Mouse (Mus musculus): Measurements from ENCODE around the gene Fto. TPM values are rescaled to one million over a fixed set of nuclear protein-coding genes. Genes with fewer than 3 reads are reported as not detected.

Gene Fto
- polyA plus RNA-seq, 1 experiment from 2014 or later = 62.5 TPM

- H3K36me3 ChIP-seq = no peaks in the 10 kb centered on the region
- H3K4me2 ChIP-seq = no peak overlapping the region
- no peak overlapping the region for H3K9ac ChIP-seq
- H3K27me3 ChIP-seq (replicated peaks) = no peaks in the 10 kb centered on the region
- no peak for ATAC-seq (ENCODE audit: insufficient read depth, low FRiP score, low read depth)
- H3K4me3 ChIP-seq (replicated peaks) = no peak overlapping the region
- no peak overlapping the region for H3K27ac ChIP-seq
- no peaks in the 10 kb centered on the region for H3K9me3 ChIP-seq
- 55% methylated on average over 3 of the region's 3 CpGs for WGBS
- peaks cover 2% of the 10 kb centered on the region; the same call in 1 of the 2 replicates for H3K4me1 ChIP-seq
Measured at GRCm38 (mm10) chr8:91653561-91653960, 340.2 kb downstream of the Fto start.

DNA sequence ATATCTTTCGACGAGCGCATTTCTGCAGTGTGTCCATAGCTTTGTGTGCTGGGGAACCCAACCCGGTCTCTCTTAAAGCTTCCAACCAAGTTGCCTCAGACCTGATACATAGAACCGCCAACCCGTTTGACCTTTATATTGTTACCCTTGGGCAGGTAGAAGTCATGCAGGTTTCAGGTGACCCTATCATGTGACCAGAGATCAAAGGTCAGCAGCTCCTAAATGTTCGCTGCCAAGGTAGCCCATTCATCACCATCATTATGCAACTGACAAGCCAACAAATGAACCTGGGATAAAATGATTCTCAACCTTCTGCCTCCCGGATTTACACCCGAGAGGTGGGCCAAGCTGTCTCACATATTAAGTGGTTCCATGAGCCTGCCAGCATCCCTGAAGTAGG is 344.1 kb downstream of the Fto start:
- ATAC-seq (ENCODE audit: insufficient read depth, low FRiP score, low read depth) = no peak
- H3K9ac ChIP-seq = no peak overlapping the region
- H3K27ac ChIP-seq = no peak overlapping the region
- H3K4me1 ChIP-seq = no peaks in the 10 kb centered on the region
- H3K4me2 ChIP-seq = no peak overlapping the region
- no peaks in the 10 kb centered on the region for H3K9me3 ChIP-seq
- no peaks in the 10 kb centered on the region for H3K27me3 ChIP-seq (replicated peaks)
- H3K4me3 ChIP-seq (replicated peaks) = no peak overlapping the region
- 81% methylated on average over 9 of the region's 9 CpGs for WGBS
- H3K36me3 ChIP-seq = no peaks in the 10 kb centered on the region

GRCm38 (mm10) chr8:91660879-91661278 is 347.6 kb downstream of the Fto start:
- ATAC-seq (ENCODE audit: insufficient read depth, low FRiP score, low read depth) = no peak
- no peak overlapping the region for H3K27ac ChIP-seq
- no peaks in the 10 kb centered on the region for H3K9me3 ChIP-seq
- H3K4me1 ChIP-seq = no peaks in the 10 kb centered on the region
- H3K36me3 ChIP-seq = no peaks in the 10 kb centered on the region
- no peaks in the 10 kb centered on the region for H3K27me3 ChIP-seq (replicated peaks)
- WGBS = 66% methylated on average over 8 of the region's 8 CpGs
- H3K4me2 ChIP-seq = no peak overlapping the region
- H3K9ac ChIP-seq = no peak overlapping the region
- no peak overlapping the region for H3K4me3 ChIP-seq (replicated peaks)

DNA sequence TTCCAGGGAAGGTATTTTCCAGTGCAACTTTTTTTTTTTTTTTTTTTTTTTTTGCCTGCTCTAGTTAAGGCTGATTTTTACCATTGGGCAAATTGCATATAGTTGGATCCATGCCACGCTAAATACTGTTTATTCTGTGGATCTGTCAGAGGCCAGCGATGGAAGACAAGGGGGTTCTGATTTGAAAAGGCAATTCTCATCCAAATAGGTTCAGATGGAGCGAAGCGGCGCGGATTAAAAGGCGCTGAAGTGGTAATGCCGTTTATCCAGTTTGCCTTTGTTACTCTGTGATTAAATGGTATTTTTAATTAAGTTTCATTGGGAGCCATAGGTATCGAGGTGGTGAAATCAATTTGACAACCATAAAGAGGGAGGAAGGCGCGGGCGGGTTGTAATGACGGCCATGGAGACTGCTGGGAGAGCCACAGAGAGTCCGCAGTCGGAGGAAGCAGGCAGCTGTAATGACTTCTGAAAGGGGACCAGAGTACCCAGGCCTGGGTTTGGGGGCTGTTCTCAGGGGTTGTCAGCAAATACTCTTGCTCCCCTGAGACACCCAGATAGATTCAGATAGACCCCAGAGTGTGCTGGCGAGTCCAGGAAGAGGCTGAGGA is 356.2 kb downstream of the Fto start:
- 90% methylated on average over 16 of the region's 16 CpGs for WGBS
- no peak overlapping the region for H3K9ac ChIP-seq
- no peaks in the 10 kb centered on the region for H3K9me3 ChIP-seq

DNA sequence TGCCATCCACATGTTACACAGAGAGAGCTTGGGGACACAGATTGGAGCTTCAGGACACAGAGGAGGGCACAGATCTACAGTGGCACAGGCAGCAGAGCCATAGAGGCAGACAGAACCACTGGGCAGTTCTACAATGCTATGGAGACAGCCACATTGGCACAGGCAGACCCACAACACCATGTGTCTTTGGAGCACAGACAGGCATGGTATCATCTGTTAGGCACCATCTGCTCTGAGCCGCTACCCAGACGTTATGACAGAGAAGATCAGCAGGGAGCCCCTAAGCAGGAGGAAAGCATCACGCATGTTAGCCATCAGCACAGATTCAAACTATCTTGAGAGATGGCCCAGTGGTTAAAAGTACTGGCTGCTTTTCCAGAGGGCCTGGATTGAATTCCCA is 363.6 kb downstream of the Fto start:
- H3K9ac ChIP-seq = no peak overlapping the region
- no peaks in the 10 kb centered on the region for H3K4me1 ChIP-seq
- H3K27me3 ChIP-seq (replicated peaks) = no peaks in the 10 kb centered on the region
- no peak for ATAC-seq (ENCODE audit: insufficient read depth, low FRiP score, low read depth)
- no peak overlapping the region for H3K4me3 ChIP-seq (replicated peaks)
- H3K36me3 ChIP-seq = no peaks in the 10 kb centered on the region
- H3K9me3 ChIP-seq = no peaks in the 10 kb centered on the region
- WGBS = 87% methylated on average over 3 of the region's 3 CpGs
- H3K4me2 ChIP-seq = no peak overlapping the region
- no peak overlapping the region for H3K27ac ChIP-seq

More for the DNA sequence above, 356.2 kb downstream of the Fto start:
- Histone ChIP-seq H3K27me3 (replicated peaks) (no peaks in the 10 kb centered on the region), H3K4me3 (replicated peaks) (no peak overlapping the region), H3K36me3 (no peaks in the 10 kb centered on the region), H3K4me1 (no peaks in the 10 kb centered on the region), H3K27ac (no peak overlapping the region), H3K4me2 (no peak overlapping the region)
- ATAC-seq (ENCODE audit: insufficient read depth, low FRiP score, low read depth) = no peak

- H3K27me3 ChIP-seq (replicated peaks) = no peaks in the 10 kb centered on the region
- no peak overlapping the region for H3K4me2 ChIP-seq
- no peak overlapping the region for H3K4me3 ChIP-seq (replicated peaks)
- no peaks in the 10 kb centered on the region for H3K4me1 ChIP-seq
- 54% methylated on average over 15 of the region's 15 CpGs for WGBS
- H3K9me3 ChIP-seq = no peaks in the 10 kb centered on the region
- H3K27ac ChIP-seq = no peak overlapping the region
- H3K9ac ChIP-seq = no peak overlapping the region
- no peaks in the 10 kb centered on the region for H3K36me3 ChIP-seq
- ATAC-seq (ENCODE audit: insufficient read depth, low FRiP score, low read depth) = no peak
Measured at GRCm38 (mm10) chr8:91679451-91679850, 366.1 kb downstream of the Fto start.

DNA sequence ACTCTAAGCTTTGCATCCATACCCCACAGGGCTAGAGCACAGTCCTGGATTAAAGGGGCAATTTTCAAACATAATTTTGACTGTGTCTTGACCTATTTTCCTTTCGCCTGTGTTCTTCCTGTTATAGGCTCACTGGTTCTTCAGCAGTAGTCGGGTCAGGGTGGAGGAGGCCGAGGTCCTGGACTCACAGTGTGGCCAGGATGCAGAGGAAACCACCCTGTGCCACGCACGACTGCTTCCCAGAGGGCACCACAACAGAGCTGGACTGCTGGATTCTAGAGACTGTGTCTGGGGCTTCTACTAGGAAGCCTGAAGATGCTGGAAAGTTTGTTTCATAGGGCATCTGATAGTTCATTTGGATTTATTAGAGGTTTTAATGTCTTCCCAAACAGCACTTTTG is 366.8 kb downstream of the Fto start:
- Histone ChIP-seq H3K27ac (no peak overlapping the region), H3K9ac (no peak overlapping the region), H3K4me2 (no peak overlapping the region), H3K4me1 (no peaks in the 10 kb centered on the region), H3K36me3 (no peaks in the 10 kb centered on the region), H3K27me3 (replicated peaks) (no peaks in the 10 kb centered on the region), H3K4me3 (replicated peaks) (no peak overlapping the region), H3K9me3 (no peaks in the 10 kb centered on the region)
- no peak for ATAC-seq (ENCODE audit: insufficient read depth, low FRiP score, low read depth)
- 79% methylated on average over 5 of the region's 5 CpGs for WGBS

GRCm38 (mm10) chr8:91684596-91685317 is 371.4 kb downstream of the Fto start:
- ATAC-seq (ENCODE audit: insufficient read depth, low FRiP score, low read depth) = no peak

DNA sequence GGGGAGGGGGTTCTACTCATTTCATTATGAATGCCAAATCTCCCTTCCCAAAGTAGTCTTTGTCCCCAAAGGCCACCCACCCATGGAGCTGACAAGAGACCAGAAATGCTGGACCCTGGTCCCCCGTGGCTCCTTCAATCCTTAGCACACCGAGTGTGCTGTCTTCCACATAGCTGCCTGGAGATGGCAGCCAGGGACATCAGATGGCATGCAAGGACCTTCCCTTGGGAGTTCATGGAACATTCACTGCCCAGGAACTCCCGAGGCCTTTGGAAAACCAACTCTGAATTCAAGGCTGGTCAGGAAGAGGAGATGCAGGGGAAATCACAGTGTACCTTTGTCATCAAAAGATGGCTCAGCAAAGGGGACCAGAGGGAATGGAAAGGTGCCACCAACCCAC is 372.1 kb downstream of the Fto start:
- 52% methylated on average over 3 of the region's 3 CpGs for WGBS
- H3K4me3 ChIP-seq (replicated peaks) = no peak overlapping the region
- no peak overlapping the region for H3K27ac ChIP-seq
- H3K4me2 ChIP-seq = no peak overlapping the region
- no peaks in the 10 kb centered on the region for H3K4me1 ChIP-seq
- no peaks in the 10 kb centered on the region for H3K36me3 ChIP-seq
- H3K9me3 ChIP-seq = no peaks in the 10 kb centered on the region
- ATAC-seq (ENCODE audit: insufficient read depth, low FRiP score, low read depth) = no peak
- H3K27me3 ChIP-seq (replicated peaks) = no peaks in the 10 kb centered on the region
- no peak overlapping the region for H3K9ac ChIP-seq

More at GRCm38 (mm10) chr8:91684596-91685317, 371.4 kb downstream of the Fto start:
- no peak overlapping the region for H3K4me3 ChIP-seq (replicated peaks)
- H3K4me1 ChIP-seq = no peaks in the 10 kb centered on the region
- H3K36me3 ChIP-seq = no peaks in the 10 kb centered on the region
- H3K27ac ChIP-seq = no peak overlapping the region
- no peaks in the 10 kb centered on the region for H3K27me3 ChIP-seq (replicated peaks)
- no peak overlapping the region for H3K4me2 ChIP-seq
- WGBS = 72% methylated on average over 6 of the region's 6 CpGs
- H3K9me3 ChIP-seq = no peaks in the 10 kb centered on the region
- H3K9ac ChIP-seq = no peak overlapping the region

GRCm38 (mm10) chr8:91692056-91692721 is 378.9 kb downstream of the Fto start:
- H3K4me3 ChIP-seq (replicated peaks) = no peak overlapping the region
- ATAC-seq (ENCODE audit: insufficient read depth, low FRiP score, low read depth) = no peak
- no peak overlapping the region for H3K27ac ChIP-seq
- no peaks in the 10 kb centered on the region for H3K9me3 ChIP-seq
- H3K36me3 ChIP-seq = no peaks in the 10 kb centered on the region
- no peak overlapping the region for H3K4me2 ChIP-seq
- no peak overlapping the region for H3K9ac ChIP-seq
- H3K27me3 ChIP-seq (replicated peaks) = 0 out of 2 replicates have a peak, but pooled peaks cover 4% of the 10 kb centered on the region
- H3K4me1 ChIP-seq = no peaks in the 10 kb centered on the region
- 16% methylated on average over 15 of the region's 15 CpGs for WGBS

- H3K36me3 ChIP-seq = no peaks in the 10 kb centered on the region
- no peak overlapping the region for H3K9ac ChIP-seq
- 65% methylated on average over 5 of the region's 5 CpGs for WGBS
- no peak overlapping the region for H3K4me2 ChIP-seq
- no peak for ATAC-seq (ENCODE audit: insufficient read depth, low FRiP score, low read depth)
- H3K4me3 ChIP-seq (replicated peaks) = no peak overlapping the region
- no peak overlapping the region for H3K27ac ChIP-seq
- no peaks in the 10 kb centered on the region for H3K4me1 ChIP-seq
- no peaks in the 10 kb centered on the region for H3K9me3 ChIP-seq
- H3K27me3 ChIP-seq (replicated peaks) = 0 out of 2 replicates have a peak, but pooled peaks cover 10% of the 10 kb centered on the region
Measured at GRCm38 (mm10) chr8:91706533-91706932, 393.2 kb downstream of the Fto start.

GRCm38 (mm10) chr8:91708661-91709060 is 395.3 kb downstream of the Fto start:
- Histone ChIP-seq H3K4me3 (replicated peaks) (no peak overlapping the region), H3K27ac (no peak overlapping the region), H3K4me1 (peaks cover 9% of the 10 kb centered on the region; the same call in 1 of the 2 replicates), H3K36me3 (no peaks in the 10 kb centered on the region), H3K27me3 (replicated peaks) (0 out of 2 replicates have a peak, but pooled peaks cover 10% of the 10 kb centered on the region), H3K9me3 (no peaks in the 10 kb centered on the region), H3K4me2 (no peak overlapping the region), H3K9ac (no peak overlapping the region)
- ATAC-seq (ENCODE audit: insufficient read depth, low FRiP score, low read depth) = no peak
- WGBS = 77% methylated on average over 7 of the region's 7 CpGs

All from stomach, embryonic 15.5 days (tissue).